Mouse (Mus musculus): Measurements from ENCODE around the gene Atxn7l1.

DNA sequence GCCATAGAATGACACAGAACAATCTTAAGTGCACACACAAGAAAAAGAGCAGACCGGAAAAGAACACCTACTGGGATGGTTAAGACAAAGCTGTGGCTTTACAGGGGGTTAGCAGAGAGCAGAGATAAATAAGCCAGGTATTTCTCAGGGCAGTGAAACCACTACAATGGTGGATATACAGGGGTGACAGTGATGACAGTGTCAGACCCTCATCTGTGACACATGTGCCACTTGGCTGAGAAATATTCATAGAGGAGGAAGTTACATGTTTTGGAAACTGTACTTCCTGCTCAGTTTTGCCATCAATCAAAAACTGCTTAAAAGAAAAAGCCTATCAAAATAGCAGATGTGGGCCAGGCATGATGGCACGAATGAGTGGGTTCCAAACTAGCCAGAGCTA is 19.4 kb upstream of the Atxn7l1 start:
- TF ChIP-seq CTCF (IDR thresholded peaks at IDR 0.05; ENCODE audit: extremely low read depth, insufficient read depth, insufficient read length, insufficient replicate concordance), result no peak
- TF ChIP-seq POLR2A (IDR thresholded peaks at IDR 0.05; ENCODE audit: low read depth, low read length), result no peak

All from spleen, adult 2 months (tissue).